Mouse (Mus musculus) spleen, adult 2 months (tissue): Measurements from ENCODE around the gene Scn9a. TPM values are rescaled to one million over a fixed set of nuclear protein-coding genes. Genes with fewer than 3 reads are reported as not detected.

ENCODE experiments used
- DNase-seq, 2 experiments: peaks; one replicate each; pipeline versions ENCODE4 v3.0.0 to v3.0.0-alpha.2; 2012 to 2021; ENCODE audit warnings: low spot score in 2 of 2, low read depth in 1 of 2
- H3K27ac ChIP-seq: fragments of 200-500 bp; 2 replicates; pipeline ENCODE4 v1.5.1; 2012; ENCODE audit warnings: low read length, inconsistent platforms; ENCODE audit not compliant: insufficient read depth
- H3K27me3 ChIP-seq: fragments of 200-500 bp; 2 replicates; pipeline ENCODE4 v1.6.1; 2012; ENCODE audit warnings: mild to moderate bottlenecking, moderate library complexity, low read length, inconsistent platforms; ENCODE audit not compliant: control insufficient read depth, insufficient read depth
- H3K36me3 ChIP-seq: fragments of 200-500 bp; 2 replicates; pipeline ENCODE4 v1.6.1; 2012; ENCODE audit warnings: mild to moderate bottlenecking, low read length, inconsistent platforms; ENCODE audit not compliant: control insufficient read depth, insufficient read depth
- H3K4me1 ChIP-seq: fragments of 200-500 bp; 2 replicates; pipeline ENCODE4 v1.6.1; 2011; ENCODE audit warnings: inconsistent platforms; ENCODE audit not compliant: control insufficient read depth, insufficient read depth, insufficient read length
- H3K4me3 ChIP-seq: fragments of 200-500 bp; 2 replicates; pipeline ENCODE4 v1.5.1; 2011; ENCODE audit warnings: mild to moderate bottlenecking, inconsistent platforms; ENCODE audit not compliant: insufficient read depth, insufficient read length; ENCODE audit errors: extremely low read depth
- CTCF ChIP-seq: fragments of 200-500 bp; IDR thresholded peaks from 2 replicates; pipeline ENCODE4 v1.5.1; 2011; ENCODE audit warnings: mild to moderate bottlenecking, inconsistent platforms; ENCODE audit not compliant: insufficient read depth, insufficient read length, insufficient replicate concordance; ENCODE audit errors: extremely low read depth
- POLR2A ChIP-seq: fragments of 200-500 bp; IDR thresholded peaks from 2 replicates; pipeline ENCODE4 v1.6.1; 2011; ENCODE audit warnings: low read depth, low read length, inconsistent platforms
- whole genome bisulfite sequencing: fragments of 180-500 bp; shearing (Covaris S2); methylation state at CpG from one replicate; pipeline ENCODE4 v1.1.7; 2018; 5-methylcytosine and 5-hydroxymethylcytosine counted together
- polyA plus RNA-seq: library from polyadenylated mRNA; depleted of rRNA; stranded (reverse); fragments of >200 nt; gene quantifications from 2 replicates; pipeline ENCODE4 v1.2.3, GENCODE M21; 2012; rRNA removed

Gene Scn9a
- polyA plus RNA-seq, 1 experiment = not detected

DNA sequence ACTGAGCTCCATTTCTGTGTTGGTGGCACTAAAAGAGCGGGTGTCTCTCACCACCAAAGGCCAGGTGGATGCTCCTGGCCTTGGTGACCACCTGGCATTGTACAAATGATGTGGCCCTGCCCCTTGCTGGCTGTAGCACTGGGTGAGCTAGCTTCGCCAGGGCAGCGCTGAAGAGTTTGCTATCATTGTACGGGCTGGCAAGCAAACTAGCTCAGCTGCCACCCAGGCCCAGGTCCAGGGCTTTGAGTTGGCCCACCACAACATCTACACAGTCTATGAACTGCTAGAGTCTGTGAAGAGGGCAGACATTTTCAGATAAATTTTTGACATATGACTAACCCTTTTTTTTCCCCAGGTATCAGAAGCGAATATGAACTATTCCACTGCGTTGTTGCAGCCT is 170.8 kb downstream of the Scn9a start:
- no peaks in the 10 kb centered on the region for H3K4me1 ChIP-seq
- DNase-seq = no peak
- TF ChIP-seq POLR2A (no peak), CTCF (no peak)
- WGBS = 80% methylated on average over 6 of the region's 6 CpGs
- H3K4me3 ChIP-seq = no peak overlapping the region
- H3K27me3 ChIP-seq = no peaks in the 10 kb centered on the region
- no peak overlapping the region for H3K27ac ChIP-seq
- H3K36me3 ChIP-seq = no peaks in the 10 kb centered on the region

DNA sequence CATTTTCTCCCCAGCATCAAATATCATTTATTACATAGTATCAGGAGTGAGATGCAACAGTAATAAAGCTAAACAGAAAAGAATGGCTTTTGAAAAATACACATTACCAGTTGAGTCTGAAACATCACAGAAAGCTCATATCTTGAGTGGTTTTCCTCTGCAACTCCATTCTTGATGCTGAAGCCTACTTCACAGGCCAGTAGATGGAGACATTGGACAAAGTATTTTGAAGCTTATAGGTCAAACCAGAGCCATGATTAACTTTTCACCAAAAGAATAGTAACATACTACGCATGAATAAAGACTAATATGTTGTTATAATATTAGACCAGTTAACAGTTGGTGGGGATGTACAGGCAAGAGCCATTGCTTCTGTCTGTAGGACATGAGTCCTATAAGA is 172.3 kb downstream of the Scn9a start:
- WGBS = 82% methylated on average over 1 of the region's 1 CpGs

DNA sequence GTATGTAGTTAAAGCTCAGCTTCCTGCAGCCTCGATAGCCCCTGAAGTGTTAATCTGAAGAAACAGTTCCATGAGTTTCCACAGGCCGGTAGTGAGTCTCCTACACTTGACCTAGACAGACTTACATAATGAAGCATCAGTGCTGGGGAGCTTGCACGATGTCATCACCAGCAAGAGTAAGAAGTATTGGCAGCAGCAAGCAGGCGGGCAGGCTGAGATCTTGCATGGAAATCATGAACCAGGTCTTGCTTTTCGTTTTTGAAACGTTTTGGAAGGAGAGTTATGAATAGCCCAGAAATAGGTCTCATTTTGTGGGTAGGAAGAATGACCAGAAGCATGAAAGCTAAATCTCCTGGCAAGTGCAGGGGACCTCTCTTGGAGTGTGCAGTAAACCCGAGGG is 194.1 kb downstream of the Scn9a start, which contains the start of gene Scn1a:
Gene Scn1a, minus strand, starts transcription at position 130 of the 400 bp plus-strand sequence.
- Histone ChIP-seq H3K27me3 (no peaks in the 10 kb centered on the region), H3K36me3 (no peaks in the 10 kb centered on the region), H3K4me1 (no peaks in the 10 kb centered on the region), H3K27ac (no peak within 1 kb of the TSS), H3K4me3 (no peak within 1 kb of the TSS)
- 14% methylated on average over 7 of the region's 7 CpGs for WGBS
- no peak for DNase-seq
- TF ChIP-seq CTCF = no peak
- no peak for TF ChIP-seq POLR2A

More for the DNA sequence above, 172.3 kb downstream of the Scn9a start:
- H3K4me3 ChIP-seq = no peak overlapping the region
- H3K27me3 ChIP-seq = no peaks in the 10 kb centered on the region
- no peak overlapping the region for H3K27ac ChIP-seq
- no peak for TF ChIP-seq CTCF
- TF ChIP-seq POLR2A = no peak
- DNase-seq = no peak
- no peaks in the 10 kb centered on the region for H3K36me3 ChIP-seq
- no peaks in the 10 kb centered on the region for H3K4me1 ChIP-seq

DNA sequence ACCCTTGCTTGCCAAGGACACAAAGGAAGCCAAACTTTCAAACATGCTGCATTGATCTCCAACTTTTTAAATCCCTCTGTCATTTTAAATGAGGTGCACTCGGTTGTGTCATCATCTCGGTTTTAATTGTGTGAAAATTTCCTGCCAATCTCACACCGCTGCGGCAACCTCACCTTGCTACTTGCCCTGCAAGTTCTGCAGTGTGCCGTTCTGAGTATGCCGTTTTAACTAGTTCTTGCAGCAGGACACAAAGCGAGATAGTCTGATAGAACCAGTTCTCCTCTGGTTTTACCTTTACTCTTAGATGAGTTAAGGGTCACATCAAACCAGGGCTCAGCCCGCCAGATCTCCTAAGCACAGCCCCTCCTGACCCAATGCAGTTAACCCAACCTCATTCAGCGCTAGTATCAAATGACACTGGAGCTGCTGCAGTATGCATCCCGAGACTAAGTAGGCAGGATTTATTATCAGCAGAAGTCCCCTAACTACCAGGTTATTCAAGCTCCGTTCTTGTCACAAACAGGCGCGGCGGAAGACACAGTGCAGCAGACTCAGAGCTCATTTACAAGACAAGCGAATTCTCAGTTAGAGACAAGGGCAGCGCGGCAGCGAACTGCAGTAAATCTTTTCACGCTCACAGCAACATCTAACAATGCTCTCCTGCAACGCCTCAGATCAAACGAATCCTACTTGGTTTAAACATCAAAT is 194.8 kb downstream of the Scn9a start:
- Histone ChIP-seq H3K27ac (no peak overlapping the region), H3K4me3 (no peak overlapping the region), H3K36me3 (no peaks in the 10 kb centered on the region), H3K27me3 (no peaks in the 10 kb centered on the region), H3K4me1 (no peaks in the 10 kb centered on the region)
- TF ChIP-seq CTCF (no peak), POLR2A (no peak)
- DNase-seq = no peak
- WGBS = 16% methylated on average over 21 of the region's 21 CpGs

DNA sequence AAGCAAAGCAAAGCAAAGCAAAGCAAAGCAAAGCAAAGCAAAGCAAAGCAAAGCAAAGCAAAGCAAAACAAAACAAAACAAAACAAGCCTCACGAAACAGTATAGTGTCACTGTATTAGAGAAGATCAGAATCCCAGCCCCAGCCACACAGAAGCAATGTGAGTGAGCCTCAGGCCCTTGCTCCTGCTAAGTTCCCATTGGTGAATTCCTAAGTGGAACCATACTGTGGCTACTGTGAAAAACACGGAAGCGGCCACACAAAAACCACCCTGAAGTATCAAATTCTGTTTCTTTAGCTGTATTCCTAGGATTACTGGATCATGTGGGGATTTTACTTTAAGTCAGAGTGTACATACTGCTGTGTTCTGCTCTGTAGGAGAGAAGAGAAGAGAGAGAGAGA is 198.5 kb downstream of the Scn9a start:
- DNase-seq = no peak
- no peaks in the 10 kb centered on the region for H3K27me3 ChIP-seq
- TF ChIP-seq CTCF (no peak), POLR2A (no peak)
- 77% methylated on average over 3 of the region's 3 CpGs for WGBS
- H3K27ac ChIP-seq = no peak overlapping the region
- H3K36me3 ChIP-seq = no peaks in the 10 kb centered on the region
- H3K4me1 ChIP-seq = no peaks in the 10 kb centered on the region
- no peak overlapping the region for H3K4me3 ChIP-seq

Other genes starting within 250 kb of the Scn9a start
- gene Scn1a, start 194.1 kb downstream of the Scn9a start, polyA plus RNA-seq = not detected in 2 replicates
- 0.36 and 0.41 TPM in 2 replicates for gene Scn7a, start 150.0 kb upstream of the Scn9a start, polyA plus RNA-seq